Mouse (Mus musculus) spleen, embryonic (tissue): Measurements from ENCODE around the gene Ephb2.

Experiments
- CTCF ChIA-PET: fragments of 350-600 bp; sonication (Branson Sonifier 250); formaldehyde crosslinking; loops from one replicate; lab custom pipeline; 2022; lab: Charles Lee

Gene Ephb2

DNA sequence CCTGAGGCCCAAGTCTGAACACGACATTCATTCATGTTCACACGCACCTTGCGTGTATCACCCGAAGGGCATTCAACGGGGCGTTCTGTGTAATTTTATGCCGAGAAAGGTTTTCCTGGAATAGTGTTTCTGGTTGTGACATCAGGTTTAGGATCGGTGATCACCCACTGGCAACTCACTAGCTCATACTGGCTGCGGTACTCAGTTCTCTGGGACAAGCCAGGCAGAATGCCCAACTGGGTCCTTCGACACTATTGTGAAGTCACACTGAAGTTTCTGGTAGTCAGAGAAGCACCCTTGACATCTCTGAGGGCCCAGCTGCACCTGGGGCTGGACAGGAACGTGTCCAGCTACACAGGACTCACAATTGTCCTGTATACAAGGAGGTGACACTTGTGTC, 132.4 kb downstream of the Ephb2 start:
- CTCF ChIA-PET, result no interaction called here

DNA sequence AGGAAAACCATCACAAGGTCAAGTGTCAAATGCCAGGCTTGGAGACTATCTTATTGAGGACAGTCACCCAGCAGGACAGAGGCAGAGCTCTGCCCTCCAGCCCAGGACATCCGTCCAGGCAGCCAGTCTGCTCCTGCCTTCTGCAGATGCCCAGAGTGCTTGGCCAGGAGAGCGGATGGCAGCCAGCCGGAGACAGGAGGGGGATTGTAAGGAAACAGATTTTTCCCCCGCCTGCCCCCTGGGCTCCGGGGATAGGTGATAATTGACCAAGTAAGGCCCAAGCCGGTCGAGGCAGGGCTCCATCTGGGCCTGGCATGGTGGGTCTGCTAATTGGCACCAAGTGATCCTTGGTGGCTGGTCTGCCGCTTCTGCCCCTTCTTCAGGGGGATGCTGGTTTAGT, 133.3 kb downstream of the Ephb2 start:
- CTCF ChIA-PET, result no interaction called here

DNA sequence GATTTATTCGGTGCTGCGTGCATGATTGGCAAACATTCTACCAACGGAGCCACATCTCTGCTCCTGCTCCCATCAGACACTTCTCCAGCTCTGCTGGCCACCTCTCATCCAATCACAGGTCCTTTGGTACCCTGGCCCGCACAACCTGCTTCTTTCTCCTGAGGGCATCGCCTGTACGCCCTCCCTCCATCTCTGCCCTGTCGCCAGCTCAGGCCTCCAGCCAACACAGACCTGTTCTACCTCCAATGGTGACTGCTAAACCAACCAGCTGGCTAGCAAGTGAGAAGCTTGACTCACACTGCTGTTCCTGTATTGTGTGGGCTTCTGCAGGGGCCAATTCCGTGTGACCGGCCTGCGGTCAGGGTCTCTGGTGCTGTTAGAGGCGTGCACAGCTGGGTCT, 134.6 kb downstream of the Ephb2 start:
- CTCF ChIA-PET, result no interaction called here

DNA sequence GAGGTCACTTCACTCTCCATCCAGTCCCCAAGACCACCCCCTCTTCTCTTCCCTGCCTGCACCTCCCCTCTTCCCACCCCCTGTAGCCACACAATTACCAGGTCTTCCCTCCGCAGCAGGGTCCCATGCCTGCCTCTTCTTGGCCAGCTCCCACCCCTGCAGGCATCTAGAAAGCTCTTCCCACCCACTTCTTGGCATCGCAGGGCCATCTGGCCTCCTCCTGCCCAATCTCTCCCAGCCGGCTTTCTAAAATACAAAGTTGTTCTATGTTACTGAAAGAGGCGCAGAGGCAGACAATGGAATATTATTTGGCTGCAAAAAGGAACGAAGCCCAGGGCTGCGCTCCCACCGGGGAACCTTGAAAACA, 136.7 kb downstream of the Ephb2 start:
- CTCF ChIA-PET, result no interaction called here

DNA sequence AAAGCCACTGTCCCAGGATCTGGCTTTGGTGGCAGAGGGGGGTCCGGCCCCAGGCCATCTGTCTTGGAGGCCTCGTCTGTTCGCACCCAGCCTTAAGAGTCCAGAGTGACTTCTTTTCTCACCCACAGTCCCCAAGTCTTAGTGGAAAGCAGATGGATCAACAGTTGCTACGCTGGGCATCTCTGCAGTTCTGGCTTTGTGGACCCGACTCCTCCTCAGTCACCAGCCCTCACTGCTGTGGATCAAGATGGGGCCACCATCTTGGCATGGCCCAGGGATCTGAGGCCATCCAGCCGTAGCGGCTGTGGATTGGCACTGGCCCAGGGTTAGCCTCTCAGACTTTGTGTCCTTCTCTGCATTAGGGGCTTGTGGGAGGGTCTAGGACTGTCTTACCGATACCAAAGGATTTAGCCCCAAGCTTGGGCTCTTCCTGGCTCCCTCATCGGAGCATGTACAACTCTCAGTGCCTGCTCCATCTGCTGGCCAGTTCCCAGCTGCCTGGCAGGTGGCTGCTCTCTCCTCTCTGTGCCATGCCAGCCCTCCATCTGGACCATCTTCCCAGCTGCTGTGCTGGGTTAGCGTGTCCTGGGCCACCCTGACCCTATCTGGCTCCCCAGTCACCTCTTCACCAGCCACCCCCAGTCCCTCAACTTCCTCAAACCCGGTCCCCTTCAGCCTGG, 137.2 kb downstream of the Ephb2 start:
- CTCF ChIA-PET, result no interaction called here

DNA sequence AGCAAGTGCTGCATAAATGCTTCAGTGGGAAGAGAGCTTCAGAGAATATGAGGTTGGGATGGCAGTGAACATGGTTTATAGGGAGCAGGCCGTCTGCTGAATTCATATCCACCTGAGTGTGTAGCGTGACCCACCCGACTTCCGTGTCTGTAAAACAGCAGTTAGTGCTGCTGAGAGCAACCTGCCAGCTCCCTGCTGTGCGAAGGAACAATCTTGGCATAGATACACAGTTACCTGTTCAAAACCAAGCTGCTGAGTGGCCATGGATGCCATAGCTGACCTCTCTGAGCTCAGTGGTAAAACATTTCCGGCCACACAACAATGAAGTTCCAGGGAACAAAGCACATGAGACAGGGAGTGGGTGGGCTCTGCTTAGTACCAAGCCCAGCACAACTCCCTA, 138.5 kb downstream of the Ephb2 start:
- CTCF ChIA-PET, result interaction anchor here (0.6 kb wide), 1 partner anchor 305 kb away, joined by 3 read pairs; no protein-coding TSS in a partner anchor

DNA sequence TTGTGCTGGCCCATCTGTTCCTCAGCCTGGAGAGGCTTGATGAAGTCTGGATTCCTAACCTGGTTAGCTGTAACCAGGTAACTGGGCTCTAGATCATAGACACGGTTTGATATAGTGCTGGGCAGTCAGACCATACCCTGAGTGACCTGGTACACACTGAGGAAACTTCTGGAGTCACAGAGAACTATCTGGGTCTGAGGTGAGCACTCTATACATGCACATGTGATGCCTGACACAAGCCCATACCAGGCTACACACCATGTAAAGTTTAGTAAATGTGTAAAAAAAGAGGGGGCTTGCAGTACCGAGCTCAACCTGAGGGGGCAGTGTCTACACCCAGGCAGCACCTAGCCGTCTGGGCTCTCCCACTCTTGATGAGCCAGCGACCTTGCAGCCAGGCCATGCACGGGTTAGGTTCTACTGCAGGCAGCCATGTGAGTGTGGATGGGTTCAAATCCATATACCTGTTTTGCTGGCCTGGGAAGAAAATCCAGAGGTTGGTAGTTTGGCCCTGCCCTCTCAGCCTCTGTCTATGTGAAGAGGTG, 139.3 kb downstream of the Ephb2 start:
- CTCF ChIA-PET, result interaction anchor here (0.6 kb wide), 1 partner anchor 149 kb away, joined by 5 read pairs; no protein-coding TSS in a partner anchor

DNA sequence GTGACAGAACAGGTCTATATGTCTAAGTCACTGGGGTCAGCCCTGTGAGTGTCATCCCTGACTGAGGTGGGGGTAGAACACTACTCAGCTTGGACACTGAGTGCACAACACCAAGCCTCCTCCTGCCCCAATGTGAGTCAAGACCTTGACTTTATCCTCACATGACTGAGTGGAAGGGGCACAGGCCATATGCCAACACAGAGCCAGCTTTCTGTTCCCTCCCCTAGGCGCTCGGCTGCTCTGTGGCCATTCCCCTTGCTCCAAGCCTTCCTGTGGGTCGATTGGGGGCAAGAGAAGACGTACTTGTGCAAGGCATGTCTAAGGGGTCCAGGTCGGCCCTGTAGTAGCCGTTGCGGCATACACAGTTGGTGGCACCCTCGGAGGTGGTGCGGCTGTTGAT, 140.1 kb downstream of the Ephb2 start:
- CTCF ChIA-PET, result no interaction called here

DNA sequence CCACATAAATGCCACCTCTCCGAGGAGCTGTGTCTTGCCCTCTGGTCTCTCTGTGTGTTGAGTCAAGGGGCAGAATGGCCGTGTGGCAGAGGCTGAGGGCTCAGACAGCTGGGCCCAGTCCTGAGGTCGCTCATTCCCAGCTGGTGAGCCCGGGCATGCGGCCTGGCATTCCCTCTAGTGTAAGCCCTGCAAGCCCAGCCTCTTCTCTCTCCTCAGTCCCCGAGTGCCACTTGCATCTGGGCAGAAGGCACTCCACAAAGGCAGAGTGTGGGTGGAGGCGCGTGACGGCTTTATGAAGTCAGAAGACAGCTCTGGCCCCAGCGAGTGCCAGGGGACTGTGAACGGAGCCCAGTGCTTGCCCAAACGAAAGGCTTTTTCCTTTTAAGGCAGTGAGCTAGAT, 145.8 kb downstream of the Ephb2 start:
- CTCF ChIA-PET, result no interaction called here

DNA sequence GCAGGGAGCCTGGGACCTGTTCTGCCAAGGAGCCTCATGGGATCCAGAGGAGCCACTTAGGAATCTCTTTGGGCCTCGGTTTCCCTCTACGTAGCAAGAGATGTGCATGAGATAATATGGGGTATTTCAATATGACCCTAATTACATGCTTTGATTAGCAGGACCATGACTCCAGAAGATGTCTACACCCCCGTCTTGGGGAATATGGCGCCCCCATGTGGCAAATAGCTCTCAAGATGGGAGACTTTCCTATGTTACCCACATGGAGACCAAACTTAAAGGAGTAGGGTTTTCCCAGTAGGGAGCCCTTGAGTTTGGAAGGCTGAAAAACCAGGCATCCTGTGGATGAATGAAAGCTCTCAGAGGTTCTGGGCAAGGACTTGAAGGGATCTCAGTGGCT, 147.7 kb downstream of the Ephb2 start:
- CTCF ChIA-PET, result no interaction called here

DNA sequence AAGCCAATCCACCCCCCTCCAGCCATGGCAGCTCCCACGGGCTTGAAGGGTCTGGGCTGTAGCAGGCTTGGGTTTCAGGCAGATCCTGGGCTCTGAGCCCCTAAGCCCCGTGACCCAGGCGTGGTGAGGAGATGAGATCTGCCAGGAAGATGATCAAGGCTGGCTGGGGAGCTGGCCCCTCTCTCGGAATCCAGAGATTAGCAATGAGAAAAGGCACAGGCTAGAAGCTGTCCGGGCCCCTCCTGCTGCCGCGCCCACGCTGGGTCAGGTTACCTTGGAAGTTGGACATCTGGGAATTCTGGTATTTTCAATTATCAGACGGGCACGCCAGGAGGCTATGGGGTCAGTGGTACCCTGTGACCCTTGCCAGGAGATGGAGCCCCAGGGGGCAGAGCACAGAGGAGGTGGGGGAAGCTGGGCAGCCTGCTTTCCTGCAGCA, 150.3 kb downstream of the Ephb2 start:
- CTCF ChIA-PET, result no interaction called here

DNA sequence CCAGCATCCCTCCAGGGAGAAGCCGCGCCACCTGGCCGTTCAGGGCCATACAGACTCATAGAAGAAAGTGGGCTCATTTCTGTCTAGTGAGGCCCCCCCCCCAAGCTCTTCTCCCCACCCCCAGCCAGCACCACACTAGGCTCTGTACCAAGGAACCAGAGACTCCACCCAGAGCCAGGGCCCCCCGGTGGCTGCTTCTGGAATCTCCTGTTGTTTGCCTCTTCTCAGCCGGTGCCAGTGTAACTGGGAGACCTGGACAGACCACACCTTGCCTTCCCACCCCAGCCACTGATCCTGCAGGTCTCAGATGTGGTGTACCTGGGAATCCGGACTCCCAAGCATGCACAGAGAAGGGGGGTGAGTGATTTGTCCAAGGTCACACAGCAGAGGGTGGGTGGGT, 151.3 kb downstream of the Ephb2 start:
- CTCF ChIA-PET, result no interaction called here

DNA sequence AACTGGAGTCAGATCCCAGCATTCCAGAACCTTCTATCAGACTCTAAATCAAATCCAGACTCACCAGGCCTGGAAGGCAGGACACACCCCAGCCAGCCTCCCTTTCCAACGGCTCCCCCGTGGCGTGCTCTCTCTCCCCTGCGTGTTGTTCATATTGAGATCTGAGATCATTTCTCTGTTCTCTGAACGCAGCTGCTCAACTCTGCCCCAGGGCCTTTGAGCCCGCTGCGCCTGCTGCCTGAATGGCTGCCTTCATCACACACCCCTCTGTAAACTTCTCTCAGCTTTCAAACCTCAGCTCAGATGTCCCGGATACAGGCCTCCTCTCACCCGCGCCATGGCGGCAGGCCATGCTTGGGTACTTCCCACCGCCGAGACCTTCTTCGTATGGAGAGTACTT, 155.1 kb downstream of the Ephb2 start:
- CTCF ChIA-PET, result no interaction called here

DNA sequence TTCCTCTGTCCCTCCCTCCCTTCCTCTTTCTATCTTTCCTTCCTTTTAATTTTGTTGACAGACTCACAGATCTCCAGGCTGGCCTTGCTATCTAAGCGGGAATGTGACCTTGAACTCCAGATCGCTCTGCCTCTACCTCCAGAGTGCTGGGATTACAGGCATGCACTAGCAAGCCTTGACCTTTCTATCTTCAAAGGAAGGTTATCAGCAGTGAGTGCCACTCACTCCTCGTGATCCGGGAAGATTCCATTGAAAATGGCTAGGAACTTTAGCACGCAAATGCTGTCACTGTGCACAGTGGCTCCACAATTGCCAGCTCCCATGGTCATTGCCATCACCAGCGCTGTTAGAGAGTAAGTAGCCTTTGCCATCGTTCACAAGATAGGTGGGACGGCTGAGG, 156.6 kb downstream of the Ephb2 start:
- CTCF ChIA-PET, result no interaction called here

DNA sequence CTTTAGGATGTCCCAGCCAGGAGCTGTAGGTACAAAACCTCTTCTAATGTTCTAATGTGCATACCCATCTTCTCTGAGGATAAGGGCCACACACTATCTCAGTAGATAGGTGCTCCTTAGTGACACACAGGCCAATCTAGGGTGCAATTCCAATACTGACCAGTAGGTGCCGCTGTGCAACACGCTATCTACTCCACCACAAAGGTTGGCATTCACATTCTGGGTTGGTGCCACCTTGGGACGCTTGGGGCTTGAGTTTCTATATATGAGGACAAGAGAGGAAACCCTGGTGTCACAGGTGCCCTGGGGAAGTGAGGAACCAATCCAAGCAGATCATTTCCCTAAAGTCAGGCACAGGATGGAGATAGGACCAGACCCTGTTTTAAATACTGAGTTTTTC, 157.3 kb downstream of the Ephb2 start:
- CTCF ChIA-PET, result no interaction called here

DNA sequence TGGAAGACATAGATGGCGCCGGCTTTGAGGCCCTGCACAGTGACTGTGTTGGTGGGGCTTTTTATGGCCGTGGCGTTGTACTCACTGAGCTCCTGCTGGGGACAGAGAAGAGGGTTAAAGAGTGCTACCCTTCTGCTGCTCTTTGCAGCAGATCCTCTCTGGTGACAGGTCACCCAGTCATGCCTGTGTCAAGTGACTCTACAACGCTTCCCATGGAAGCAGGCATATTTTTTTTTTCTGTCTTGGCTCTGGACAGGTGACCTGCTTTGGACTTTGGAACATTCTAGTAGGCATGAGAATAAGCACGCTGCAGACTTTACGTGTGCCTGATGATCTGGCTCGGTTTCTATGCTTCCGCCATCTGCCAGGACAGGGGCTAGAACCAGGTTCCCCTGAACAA, 160.3 kb downstream of the Ephb2 start:
- CTCF ChIA-PET, result interaction anchor here (0.7 kb wide), 1 partner anchor 1260 kb away, joined by 5 read pairs; no protein-coding TSS in a partner anchor

DNA sequence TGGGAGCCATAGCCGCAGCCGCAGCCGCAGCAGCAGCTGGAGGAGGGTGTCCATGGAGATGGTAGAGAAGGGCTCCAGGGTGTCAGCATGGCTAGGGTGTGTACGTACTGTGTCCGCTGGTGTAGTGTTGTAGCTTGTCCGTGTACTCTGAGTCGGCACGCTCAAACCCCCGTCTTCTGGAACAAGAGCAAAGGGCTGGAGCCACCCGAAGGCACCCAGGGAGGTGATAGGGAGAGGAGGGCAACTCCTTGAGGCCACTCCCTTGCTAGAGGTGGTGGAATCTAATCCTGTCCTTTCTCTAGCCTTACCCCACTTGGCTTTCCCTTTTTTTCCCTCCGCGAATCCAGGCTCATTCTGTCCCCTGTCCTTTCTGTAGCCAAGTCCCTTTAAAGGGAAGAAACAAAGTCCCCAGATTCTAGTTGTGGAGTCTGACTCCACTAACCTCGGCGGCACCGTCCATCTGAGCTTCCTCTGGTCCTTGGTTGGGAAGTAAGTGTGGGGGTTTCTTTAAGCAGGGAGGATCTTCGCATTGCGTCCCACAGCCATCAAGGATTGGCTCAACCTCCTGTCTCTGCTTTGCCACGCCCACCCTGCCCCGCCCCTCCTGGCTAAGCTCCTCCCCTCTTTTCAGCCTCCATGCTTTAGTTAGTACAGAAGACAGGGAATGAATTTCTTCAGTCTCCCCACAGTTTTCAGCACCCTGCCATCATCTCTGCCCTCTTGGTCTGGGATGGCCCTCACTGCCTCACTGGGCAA, 163.3 kb downstream of the Ephb2 start:
- CTCF ChIA-PET, result interaction anchor here (0.5 kb wide), 1 partner anchor 31 kb away, joined by 19 read pairs; no protein-coding TSS in a partner anchor

DNA sequence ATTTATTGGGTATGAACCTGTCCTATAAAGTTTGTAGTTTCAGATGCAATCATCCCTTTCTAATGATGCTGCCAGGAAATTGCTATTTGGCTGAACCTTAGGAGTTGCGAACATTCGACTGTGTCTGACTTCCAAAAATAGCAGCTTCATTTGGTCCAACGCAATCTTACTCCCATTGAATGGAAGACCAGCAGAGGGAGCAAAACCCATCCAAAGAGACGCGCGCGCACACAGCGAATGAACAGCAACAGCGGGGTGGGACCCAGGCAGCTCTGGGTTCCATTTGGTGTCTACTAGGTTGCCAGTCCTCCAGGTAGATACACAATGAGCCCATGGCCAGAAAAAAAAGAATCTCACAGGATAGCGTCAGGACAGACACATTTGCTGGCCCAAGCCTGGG, 168.0 kb downstream of the Ephb2 start:
- CTCF ChIA-PET, result no interaction called here

DNA sequence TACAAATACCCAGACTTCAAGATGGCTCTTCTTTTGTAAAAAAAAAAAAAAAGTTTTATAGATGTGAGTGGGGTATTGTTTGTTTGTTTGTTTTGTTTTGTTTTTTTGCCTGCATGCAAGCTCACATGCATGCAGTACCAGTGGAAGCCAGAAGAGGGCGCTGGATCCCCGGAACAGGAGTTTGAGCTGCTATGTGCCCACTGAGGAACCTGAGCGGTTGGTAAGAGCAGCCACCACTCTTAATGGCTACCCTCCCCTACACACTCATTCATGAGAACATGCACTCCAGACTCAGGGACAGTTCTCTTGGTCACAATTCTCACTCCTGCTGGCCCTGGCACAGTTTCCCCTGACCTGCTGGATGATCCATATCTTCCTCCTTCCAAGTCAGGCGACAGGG, 169.8 kb downstream of the Ephb2 start:
- CTCF ChIA-PET, result no interaction called here

DNA sequence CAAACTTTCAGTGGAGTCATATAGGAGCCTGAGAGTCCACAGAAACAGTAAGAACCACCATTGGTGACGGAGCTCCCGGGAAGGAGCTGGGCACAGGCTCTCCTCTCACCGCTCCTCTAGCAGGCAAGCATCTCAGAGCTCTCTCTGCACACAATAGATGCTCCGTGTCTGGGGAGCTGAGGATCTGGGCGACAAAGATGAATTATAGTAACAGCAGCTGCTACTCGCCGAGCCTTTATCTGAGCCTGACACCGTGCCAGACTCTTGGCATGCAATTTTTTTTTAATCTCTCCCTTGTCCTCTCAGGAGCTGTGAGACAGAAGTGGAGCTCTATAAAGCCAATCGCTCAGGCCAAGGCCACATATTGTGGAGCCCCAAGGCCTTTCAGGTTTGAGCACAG, 170.7 kb downstream of the Ephb2 start:
- CTCF ChIA-PET, result interaction anchor here (0.9 kb wide), 1 partner anchor 22 kb away, joined by 3 read pairs; no protein-coding TSS in a partner anchor

DNA sequence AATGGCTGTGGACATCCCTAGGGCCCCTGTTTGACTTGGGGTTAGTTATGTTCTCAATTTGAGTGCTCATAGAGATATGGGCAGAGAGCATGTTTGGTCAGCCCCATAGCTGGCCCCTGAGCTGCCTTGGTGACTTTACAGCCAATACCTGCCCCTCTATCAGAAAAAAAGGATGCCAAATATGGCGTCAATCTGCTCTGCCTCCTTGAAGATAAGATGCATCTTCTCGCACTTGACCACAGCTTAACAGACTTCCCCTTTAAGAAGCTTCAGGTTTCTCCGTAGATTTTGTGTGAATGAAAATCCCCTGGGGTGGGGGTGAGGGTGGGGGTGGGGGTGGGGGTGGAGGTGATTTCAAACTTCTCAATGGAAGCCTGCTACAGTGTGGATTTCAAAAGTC, 177.9 kb downstream of the Ephb2 start:
- CTCF ChIA-PET, result no interaction called here

DNA sequence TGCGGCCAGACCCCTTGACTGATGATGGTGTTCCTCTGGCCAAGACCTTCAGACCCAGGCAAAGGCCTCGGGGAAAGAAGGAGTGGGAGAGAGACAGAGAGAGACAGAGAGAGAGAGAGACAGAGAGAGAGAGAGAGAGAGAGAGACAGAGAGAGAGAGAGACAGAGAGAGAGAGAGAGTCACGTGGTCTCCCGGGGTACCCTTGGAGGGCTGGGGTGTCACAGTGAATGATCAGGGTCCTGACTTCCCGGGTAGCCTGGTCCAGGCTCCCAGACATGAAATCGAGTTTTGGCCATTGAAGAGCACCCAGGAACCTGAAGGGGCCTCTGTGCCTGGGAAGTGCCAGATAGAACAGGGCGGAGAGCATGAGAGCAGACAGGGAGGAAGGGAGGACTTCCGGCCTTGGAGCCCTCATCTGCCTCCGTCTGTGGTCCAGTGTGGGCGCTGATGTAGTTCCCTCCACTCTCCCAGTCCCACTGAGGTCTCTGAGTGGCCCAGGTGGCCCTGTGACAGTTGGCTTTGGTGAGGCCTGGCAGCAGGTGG, 182.0 kb downstream of the Ephb2 start:
- CTCF ChIA-PET, result no interaction called here

DNA sequence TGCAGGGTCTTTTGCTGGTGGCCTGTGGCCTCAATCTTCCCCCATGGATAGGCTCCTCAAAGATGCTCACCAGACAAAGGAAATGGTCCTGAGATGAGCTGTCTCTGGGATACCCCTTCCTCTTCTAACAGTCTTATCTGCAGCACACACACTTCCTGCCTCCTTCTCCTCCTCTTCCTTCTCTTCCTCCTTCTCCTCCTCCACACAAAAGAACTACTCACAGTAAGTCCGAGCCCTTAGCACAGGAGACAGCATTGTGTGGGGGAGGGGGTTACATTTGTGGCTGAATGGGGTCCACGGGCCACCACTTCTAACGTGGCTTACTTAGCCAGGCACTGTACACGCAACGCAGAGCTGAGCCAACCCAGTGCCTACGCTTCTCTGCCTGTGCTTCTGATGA, 182.8 kb downstream of the Ephb2 start:
- CTCF ChIA-PET, result no interaction called here
